Mouse (Mus musculus) neural tube, embryonic 13.5 days (tissue): ENCODE data around the gene Lcn6. TPM values are rescaled to one million over a fixed set of nuclear protein-coding genes. Genes with fewer than 3 reads are reported as not detected.
A peak's percentile ranks its signal among the peaks of the same experiment; 100 is the strongest.
"Not testable (repeated sequence)": the region's sequence is repeated elsewhere in the genome, so short reads cannot be mapped to it uniquely, and the experiment has no call there.

Experiments used
- ATAC-seq: fragments of 200-750 bp; cut with Nextera tagmentation; 2 replicates; pipeline ENCODE4 v1.8.0; 2017; ENCODE audit warnings: low read depth, mild to moderate bottlenecking, moderate TSS enrichment, moderate library complexity
- H3K27ac ChIP-seq: fragments of 300-500 bp; sonication (generic); replicated peaks from 2 replicates; pipeline ENCODE4 v1.5.1; 2015; ENCODE audit warnings: moderate library complexity, mild to moderate bottlenecking, inconsistent platforms
- H3K27me3 ChIP-seq: fragments of 300-500 bp; sonication (generic); 2 replicates; pipeline ENCODE4 v1.6.1; 2015; ENCODE audit warnings: mild to moderate bottlenecking, inconsistent platforms
- H3K36me3 ChIP-seq: fragments of 300-500 bp; sonication (generic); 2 replicates; pipeline ENCODE4 v1.6.1; 2015; ENCODE audit warnings: mild to moderate bottlenecking, inconsistent platforms
- H3K4me1 ChIP-seq: fragments of 300-500 bp; sonication (generic); replicated peaks from 2 replicates; pipeline ENCODE4 v1.6.1; 2015; ENCODE audit warnings: inconsistent platforms
- H3K4me2 ChIP-seq: fragments of 300-500 bp; sonication (generic); 2 replicates; pipeline ENCODE4 v1.6.1; 2015; ENCODE audit warnings: inconsistent platforms, mild to moderate bottlenecking, moderate library complexity
- H3K4me3 ChIP-seq: fragments of 300-500 bp; sonication (generic); 2 replicates; pipeline ENCODE4 v1.5.1; 2015; ENCODE audit warnings: mild to moderate bottlenecking, inconsistent platforms
- H3K9ac ChIP-seq: fragments of 300-500 bp; sonication (generic); 2 replicates; pipeline ENCODE4 v1.6.1; 2015; ENCODE audit warnings: moderate library complexity, mild to moderate bottlenecking, inconsistent platforms
- H3K9me3 ChIP-seq: fragments of 300-500 bp; sonication (generic); 2 replicates; pipeline ENCODE4 v1.6.1; 2016; ENCODE audit warnings: inconsistent platforms
- WGBS: fragments of 180-500 bp; shearing (Covaris S2); methylation state at CpG from one replicate; pipeline ENCODE4 v1.1.7; 2015; 5-methylcytosine and 5-hydroxymethylcytosine counted together
- polyA plus RNA-seq: library from polyadenylated mRNA; unstranded; fragments of >200 nt; fragmentation: Nextera tagmentation; extraction: Ambion mirVana; gene quantifications from 2 replicates; pipeline ENCODE4 v1.2.1, GENCODE M21; 2015

Lcn6 gene
- polyA plus RNA-seq, 1 experiment from 2014 or later = not detected

- Histone ChIP-seq H3K4me3 (peak overlapping the region; percentile 23), H3K36me3 (no peaks in the 10 kb centered on the region), H3K27me3 (no peaks in the 10 kb centered on the region), H3K9ac (peak overlapping the region; percentile 41; the same call in 1 of the 2 replicates), H3K9me3 (no peaks in the 10 kb centered on the region), H3K4me2 (peak overlapping the region; percentile 86), H3K4me1 (peaks cover 22% of the 10 kb centered on the region), H3K27ac (no peak overlapping the region)
- 84% methylated on average over 2 of the region's 2 CpGs for WGBS
- ATAC-seq = no peak
Observed at GRCm38 (mm10) chr2:25708121-25708520, 31.5 kb downstream of the Lcn6 start.

- H3K9me3 ChIP-seq, H3K27me3 ChIP-seq, H3K36me3 ChIP-seq, ATAC-seq, H3K27ac ChIP-seq, H3K4me3 ChIP-seq, H3K9ac ChIP-seq: not testable (repeated sequence)
- WGBS = 88% methylated on average over 1 of the region's 1 CpGs
- Histone ChIP-seq H3K4me2 (0 out of 2 replicates have a peak overlapping the region, but pooled peaks have one; percentile 86), H3K4me1 (peaks cover 22% of the 10 kb centered on the region)
Observed at GRCm38 (mm10) chr2:25709056-25709455, 32.5 kb downstream of the Lcn6 start.

DNA sequence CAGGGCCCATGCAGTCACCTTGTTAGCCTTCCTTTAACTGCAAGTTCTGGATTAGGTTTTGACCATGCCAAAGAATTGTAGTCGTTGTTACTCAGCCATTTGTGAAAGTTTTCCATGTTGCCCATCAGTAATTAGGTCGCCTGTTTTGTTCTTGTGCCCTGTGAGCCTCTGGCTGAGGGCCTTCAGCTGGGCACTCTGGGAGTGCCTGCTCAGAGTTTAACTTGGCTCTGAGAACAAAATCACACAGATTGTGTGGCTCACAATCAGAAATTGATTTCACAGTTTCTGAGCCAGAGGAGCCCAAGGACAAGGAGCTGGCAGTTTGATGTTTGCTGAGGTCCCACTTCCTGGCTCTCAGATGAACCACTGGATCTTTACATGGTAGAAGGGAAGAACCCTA, 33.2 kb downstream of the Lcn6 start:
- H3K36me3 ChIP-seq, ATAC-seq, H3K9ac ChIP-seq, H3K4me2 ChIP-seq, H3K9me3 ChIP-seq, H3K4me3 ChIP-seq, H3K27ac ChIP-seq, H3K27me3 ChIP-seq: not testable (repeated sequence)
- peaks cover 22% of the 10 kb centered on the region for H3K4me1 ChIP-seq
- 75% methylated on average over 2 of the region's 2 CpGs for WGBS

GRCm38 (mm10) chr2:25711641-25712040, 35.1 kb downstream of the Lcn6 start:
- not testable (repeated sequence) for H3K4me3 ChIP-seq, H3K9me3 ChIP-seq, H3K27me3 ChIP-seq, H3K36me3 ChIP-seq, H3K9ac ChIP-seq, H3K27ac ChIP-seq, ATAC-seq, H3K4me2 ChIP-seq
- peaks cover 22% of the 10 kb centered on the region for H3K4me1 ChIP-seq
- 16% methylated on average over 3 of the region's 3 CpGs for WGBS

- no peaks in the 10 kb centered on the region for H3K9me3 ChIP-seq
- no peak for ATAC-seq
- H3K27ac ChIP-seq = no peak overlapping the region
- H3K36me3 ChIP-seq = no peaks in the 10 kb centered on the region
- no peak overlapping the region for H3K4me3 ChIP-seq
- no peak overlapping the region for H3K9ac ChIP-seq
- no peaks in the 10 kb centered on the region for H3K27me3 ChIP-seq
- H3K4me2 ChIP-seq = no peak overlapping the region
- H3K4me1 ChIP-seq = no peaks in the 10 kb centered on the region
Observed at GRCm38 (mm10) chr2:25717222-25717621, 40.6 kb downstream of the Lcn6 start.

Other genes starting within 250 kb of the Lcn6 start
- 9.8 and 10.2 TPM in 2 replicates for gene Abca2, start 248.1 kb upstream of the Lcn6 start, polyA plus RNA-seq
- 2.8 and 3.2 TPM in 2 replicates for gene Clic3, start 219.9 kb upstream of the Lcn6 start, polyA plus RNA-seq
- 85.1 and 97.1 TPM in 2 replicates for gene Paxx, start 215.7 kb upstream of the Lcn6 start, polyA plus RNA-seq
- gene Ptgds, start 206.7 kb upstream of the Lcn6 start, polyA plus RNA-seq = 19.7 and 19.9 TPM in 2 replicates
- not detected in 2 replicates for gene Lcn12, start 182.9 kb upstream of the Lcn6 start, polyA plus RNA-seq
- gene Fbxw5, start 176.0 kb upstream of the Lcn6 start, polyA plus RNA-seq = 124 and 129 TPM in 2 replicates
- 5.7 and 8.0 TPM in 2 replicates for gene C8g, start 175.1 kb upstream of the Lcn6 start, polyA plus RNA-seq
- 19.2 and 20.8 TPM in 2 replicates for gene Traf2, start 129.8 kb upstream of the Lcn6 start, polyA plus RNA-seq
- gene Edf1, start 118.9 kb upstream of the Lcn6 start, polyA plus RNA-seq = 426 and 453 TPM in 2 replicates
- 2.5 and 3.4 TPM in 2 replicates for gene Mamdc4, start 101.9 kb upstream of the Lcn6 start, polyA plus RNA-seq
- 180 and 188 TPM in 2 replicates for gene Phpt1, start 101.6 kb upstream of the Lcn6 start, polyA plus RNA-seq
- 7.1 and 8.4 TPM in 2 replicates for gene Ajm1, start 95.0 kb upstream of the Lcn6 start, polyA plus RNA-seq
- 65.7 and 74.3 TPM in 2 replicates for gene Rabl6, start 68.3 kb upstream of the Lcn6 start, polyA plus RNA-seq
- 0.12 and 0.17 TPM in 2 replicates for gene Ccdc183, start 59.1 kb upstream of the Lcn6 start, polyA plus RNA-seq
- 37.7 and 41.2 TPM in 2 replicates for gene Tmem141, start 54.8 kb upstream of the Lcn6 start, polyA plus RNA-seq
- gene Fcna, start 48.8 kb upstream of the Lcn6 start, polyA plus RNA-seq = 2.7 and 3.1 TPM in 2 replicates
- not detected in 2 replicates for gene Lcn8, start 23.7 kb upstream of the Lcn6 start, polyA plus RNA-seq
- not detected in 2 replicates for gene Lcn5, start 18.8 kb upstream of the Lcn6 start, polyA plus RNA-seq
- gene Lcn10, start 5.9 kb downstream of the Lcn6 start, polyA plus RNA-seq = not detected in 2 replicates
- not detected in 2 replicates for gene Obp2a, start 23.3 kb downstream of the Lcn6 start, polyA plus RNA-seq
- 113 and 121 TPM in 2 replicates for gene Bmyc, start 30.0 kb downstream of the Lcn6 start, polyA plus RNA-seq
- not detected in 2 replicates for gene Obp2b, start 60.2 kb downstream of the Lcn6 start, polyA plus RNA-seq
- not detected in 2 replicates for gene Lcn3, start 88.8 kb downstream of the Lcn6 start, polyA plus RNA-seq
- gene Lcn11, start 100.2 kb downstream of the Lcn6 start, polyA plus RNA-seq = not detected in 2 replicates
- not detected in 2 replicates for gene Gm13539, start 105.5 kb downstream of the Lcn6 start, polyA plus RNA-seq
- not detected in 2 replicates for gene Glt6d1, start 139.1 kb downstream of the Lcn6 start, polyA plus RNA-seq
- not detected in 2 replicates for gene Lcn9, start 146.4 kb downstream of the Lcn6 start, polyA plus RNA-seq
- not detected in 2 replicates for gene Sohlh1, start 170.5 kb downstream of the Lcn6 start, polyA plus RNA-seq
- 10.7 and 11.3 TPM in 2 replicates for gene Kcnt1, start 186.9 kb downstream of the Lcn6 start, polyA plus RNA-seq